Mouse (Mus musculus): ENCODE measurements around the gene Olfr52. TPM values are rescaled to one million over a fixed set of nuclear protein-coding genes. Genes with fewer than 3 reads are reported as not detected.

Olfr52 gene
- polyA plus RNA-seq, 1 experiment from 2014 or later, result not detected

Other genes starting within 250 kb of the Olfr52 start
- gene Olfr1028, start 235.2 kb downstream of the Olfr52 start, polyA plus RNA-seq (2015; fragmentation: Nextera tagmentation; extraction: Ambion mirVana), result not detected in 2 replicates
- not detected in 2 replicates for gene Olfr1029, start 211.8 kb downstream of the Olfr52 start, polyA plus RNA-seq (2015; fragmentation: Nextera tagmentation; extraction: Ambion mirVana)
- gene Olfr1030, start 206.4 kb downstream of the Olfr52 start, polyA plus RNA-seq (2015; fragmentation: Nextera tagmentation; extraction: Ambion mirVana), result not detected in 2 replicates
- gene Olfr1031, start 195.4 kb downstream of the Olfr52 start, polyA plus RNA-seq (2015; fragmentation: Nextera tagmentation; extraction: Ambion mirVana), result not detected in 2 replicates
- gene Olfr1032, start 180.1 kb downstream of the Olfr52 start, polyA plus RNA-seq (2015; fragmentation: Nextera tagmentation; extraction: Ambion mirVana), result not detected in 2 replicates
- gene Olfr1033, start 165.1 kb downstream of the Olfr52 start, polyA plus RNA-seq (2015; fragmentation: Nextera tagmentation; extraction: Ambion mirVana), result 2.8 and 3.4 TPM in 2 replicates
- 0.03 and 0.06 TPM in 2 replicates for gene Olfr1034, start 139.8 kb downstream of the Olfr52 start, polyA plus RNA-seq (2015; fragmentation: Nextera tagmentation; extraction: Ambion mirVana)
- not detected in 2 replicates for gene Olfr1036, start 111.7 kb downstream of the Olfr52 start, polyA plus RNA-seq (2015; fragmentation: Nextera tagmentation; extraction: Ambion mirVana)
- gene Olfr1037, start 98.3 kb downstream of the Olfr52 start, polyA plus RNA-seq (2015; fragmentation: Nextera tagmentation; extraction: Ambion mirVana), result not detected in 2 replicates
- gene Olfr1039, start 49.8 kb downstream of the Olfr52 start, polyA plus RNA-seq (2015; fragmentation: Nextera tagmentation; extraction: Ambion mirVana), result not detected in 2 replicates
- gene Olfr1040, start 39.0 kb downstream of the Olfr52 start, polyA plus RNA-seq (2015; fragmentation: Nextera tagmentation; extraction: Ambion mirVana), result not detected in 2 replicates
- gene Olfr1042, start 23.8 kb downstream of the Olfr52 start, polyA plus RNA-seq (2015; fragmentation: Nextera tagmentation; extraction: Ambion mirVana), result not detected in 2 replicates
- not detected in 2 replicates for gene Olfr1043, start 18.2 kb downstream of the Olfr52 start, polyA plus RNA-seq (2015; fragmentation: Nextera tagmentation; extraction: Ambion mirVana)
- gene Olfr1044, start 7.9 kb downstream of the Olfr52 start, polyA plus RNA-seq (2015; fragmentation: Nextera tagmentation; extraction: Ambion mirVana), result not detected in 2 replicates
- gene Olfr1045, start 17.3 kb upstream of the Olfr52 start, polyA plus RNA-seq (2015; fragmentation: Nextera tagmentation; extraction: Ambion mirVana), result not detected in 2 replicates
- not detected in 2 replicates for gene Olfr1046, start 33.6 kb upstream of the Olfr52 start, polyA plus RNA-seq (2015; fragmentation: Nextera tagmentation; extraction: Ambion mirVana)
- gene Olfr1047, start 45.7 kb upstream of the Olfr52 start, polyA plus RNA-seq (2015; fragmentation: Nextera tagmentation; extraction: Ambion mirVana), result not detected in 2 replicates
- gene Olfr1048, start 54.6 kb upstream of the Olfr52 start, polyA plus RNA-seq (2015; fragmentation: Nextera tagmentation; extraction: Ambion mirVana), result not detected in 2 replicates
- gene Olfr1049, start 72.6 kb upstream of the Olfr52 start, polyA plus RNA-seq (2015; fragmentation: Nextera tagmentation; extraction: Ambion mirVana), result not detected in 2 replicates
- gene Olfr1051, start 93.4 kb upstream of the Olfr52 start, polyA plus RNA-seq (2015; fragmentation: Nextera tagmentation; extraction: Ambion mirVana), result not detected in 2 replicates
- not detected in 2 replicates for gene Olfr1052, start 106.8 kb upstream of the Olfr52 start, polyA plus RNA-seq (2015; fragmentation: Nextera tagmentation; extraction: Ambion mirVana)
- gene Olfr1053, start 129.6 kb upstream of the Olfr52 start, polyA plus RNA-seq (2015; fragmentation: Nextera tagmentation; extraction: Ambion mirVana), result not detected in 2 replicates
- not detected in 2 replicates for gene Olfr1054, start 149.8 kb upstream of the Olfr52 start, polyA plus RNA-seq (2015; fragmentation: Nextera tagmentation; extraction: Ambion mirVana)
- gene Olfr1055, start 164.6 kb upstream of the Olfr52 start, polyA plus RNA-seq (2015; fragmentation: Nextera tagmentation; extraction: Ambion mirVana), result not detected in 2 replicates
- gene Olfr1056, start 176.8 kb upstream of the Olfr52 start, polyA plus RNA-seq (2015; fragmentation: Nextera tagmentation; extraction: Ambion mirVana), result not detected in 2 replicates
- not detected in 2 replicates for gene Olfr1057, start 192.7 kb upstream of the Olfr52 start, polyA plus RNA-seq (2015; fragmentation: Nextera tagmentation; extraction: Ambion mirVana)
- gene Olfr1058, start 202.9 kb upstream of the Olfr52 start, polyA plus RNA-seq (2015; fragmentation: Nextera tagmentation; extraction: Ambion mirVana), result not detected in 2 replicates
- gene Olfr1061, start 228.4 kb upstream of the Olfr52 start, polyA plus RNA-seq (2015; fragmentation: Nextera tagmentation; extraction: Ambion mirVana), result not detected in 2 replicates
- gene Olfr1062, start 241.1 kb upstream of the Olfr52 start, polyA plus RNA-seq (2015; fragmentation: Nextera tagmentation; extraction: Ambion mirVana), result not detected in 2 replicates